Mouse (Mus musculus): Measurements from ENCODE around the gene Rps21. TPM values are rescaled to one million over a fixed set of nuclear protein-coding genes. Genes with fewer than 3 reads are reported as not detected.
"Not testable (repeated sequence)": the region's sequence is repeated elsewhere in the genome, so short reads cannot be mapped to it uniquely, and the experiment has no call there.

The Rps21 gene
- total and polyA plus RNA-seq, 3 experiments = 380 to 1,054 (median 873) TPM

DNA sequence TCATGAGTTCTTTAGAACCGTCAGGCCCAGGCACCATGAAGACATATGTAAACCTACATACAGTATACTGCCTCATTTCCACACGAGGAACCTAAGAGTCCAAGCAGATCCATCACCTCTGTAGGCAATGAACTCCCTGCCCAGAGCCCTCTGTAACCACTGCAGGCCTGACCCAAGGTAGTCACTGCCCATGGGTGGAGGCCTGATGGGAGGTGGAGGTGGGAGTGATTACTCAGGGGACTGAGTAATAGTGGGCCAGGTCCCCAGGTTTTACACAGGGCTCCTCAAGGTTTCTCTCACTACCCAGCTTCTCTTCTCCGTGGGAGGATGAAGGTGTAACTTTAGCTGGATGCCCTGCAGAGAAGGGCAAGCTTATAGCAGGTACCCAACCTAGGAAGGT lies 28.0 kb upstream of the Rps21 start:
- no peak for DNase-seq

DNA sequence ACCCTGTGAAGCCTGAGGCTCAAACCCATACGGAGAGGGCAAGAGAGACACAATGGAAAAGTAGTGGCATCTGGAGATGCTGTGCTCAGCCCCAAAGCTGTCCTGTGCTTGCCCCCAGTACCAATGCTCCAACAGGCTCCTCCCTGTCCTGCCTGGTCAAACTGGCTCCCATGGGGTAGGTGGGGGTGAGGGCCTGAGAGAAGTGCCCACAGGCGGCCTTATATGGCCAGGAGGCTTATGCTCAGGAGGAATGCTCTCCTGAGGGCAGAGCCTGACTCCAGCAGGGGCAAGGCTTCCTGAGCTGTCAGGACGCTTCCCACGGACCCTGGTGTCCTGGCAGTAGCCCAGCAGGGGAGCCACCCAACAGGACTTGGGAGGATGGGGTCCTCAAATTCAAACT lies 26.7 kb upstream of the Rps21 start:
- no peak for DNase-seq

DNA sequence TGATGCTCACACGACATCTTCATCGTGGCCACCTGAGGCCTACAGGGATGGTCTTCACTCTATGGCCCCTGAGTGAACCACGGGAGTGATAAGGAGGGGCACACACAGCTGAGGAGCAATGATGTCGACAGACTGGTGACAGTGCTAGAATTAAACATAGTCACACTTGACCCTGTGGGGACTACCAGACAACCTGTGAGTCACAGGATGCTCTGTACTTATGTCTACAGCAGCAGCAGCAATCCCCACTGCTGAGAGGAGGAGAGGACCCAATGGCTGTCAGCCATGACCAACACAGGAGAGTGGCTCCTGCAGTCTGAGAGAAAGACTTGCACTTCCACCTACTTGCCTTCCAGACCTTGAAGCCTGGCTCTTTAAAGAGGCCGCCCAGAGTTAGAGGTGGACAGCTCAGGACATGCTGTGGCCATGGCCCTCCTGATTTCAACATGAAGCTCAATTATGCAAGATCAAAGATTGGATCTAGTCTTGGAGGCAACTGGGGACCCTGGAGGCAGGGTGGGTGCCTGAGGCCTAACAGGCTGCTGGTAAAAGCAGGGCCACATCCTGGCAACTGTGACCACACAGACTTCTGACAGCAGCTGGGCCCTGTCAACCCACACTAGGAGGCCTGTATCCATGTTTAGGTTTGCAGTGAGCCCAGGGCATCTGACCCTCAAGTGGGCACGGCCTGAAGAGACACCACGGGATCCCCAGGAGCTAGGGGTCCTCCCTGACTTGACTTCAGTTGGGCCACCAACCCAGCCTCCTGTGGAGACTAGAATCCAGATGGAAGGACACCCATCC lies 23.9 kb upstream of the Rps21 start:
- peak; percentile 51 for DNase-seq

DNA sequence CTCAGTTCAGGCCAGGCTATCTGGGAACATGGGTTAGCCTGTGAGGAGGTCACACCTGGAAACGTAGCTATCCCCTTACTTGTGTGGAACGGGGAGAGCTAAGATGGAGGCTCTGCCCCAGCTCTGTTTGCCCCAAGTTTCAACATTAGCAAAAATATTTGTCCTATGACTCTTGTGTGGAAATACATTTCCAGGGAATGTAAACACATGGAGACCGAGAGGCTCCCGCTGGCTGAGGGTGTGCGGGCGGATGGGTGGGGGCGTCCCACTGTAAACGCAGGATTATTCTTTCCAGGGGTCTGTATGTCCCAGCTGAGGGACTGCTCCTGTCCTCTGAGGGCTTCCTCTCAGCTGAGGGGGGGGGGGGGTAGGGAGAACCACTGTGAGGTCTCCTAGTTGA lies 22.8 kb upstream of the Rps21 start:
- DNase-seq = no peak

DNA sequence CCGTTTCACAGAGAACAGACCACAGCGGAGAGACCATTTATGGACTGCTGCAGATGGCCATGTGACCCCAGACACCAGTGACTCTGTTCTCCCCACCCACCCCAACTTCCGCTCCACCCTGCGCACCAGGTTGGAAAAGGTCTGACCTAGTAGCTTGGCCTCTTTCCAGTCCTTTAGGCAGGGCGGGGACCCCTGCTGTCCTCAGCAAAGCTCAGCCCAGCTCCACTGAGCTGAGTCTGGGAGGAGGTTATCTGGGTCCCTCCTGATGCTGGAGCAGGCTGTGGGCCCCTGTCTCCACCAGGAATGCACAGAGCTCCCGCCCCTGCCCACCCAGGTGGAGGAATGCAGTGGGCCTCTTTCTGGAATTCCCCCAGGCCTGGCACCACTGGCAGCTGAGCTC lies 22.2 kb upstream of the Rps21 start:
- no peak for DNase-seq

DNA sequence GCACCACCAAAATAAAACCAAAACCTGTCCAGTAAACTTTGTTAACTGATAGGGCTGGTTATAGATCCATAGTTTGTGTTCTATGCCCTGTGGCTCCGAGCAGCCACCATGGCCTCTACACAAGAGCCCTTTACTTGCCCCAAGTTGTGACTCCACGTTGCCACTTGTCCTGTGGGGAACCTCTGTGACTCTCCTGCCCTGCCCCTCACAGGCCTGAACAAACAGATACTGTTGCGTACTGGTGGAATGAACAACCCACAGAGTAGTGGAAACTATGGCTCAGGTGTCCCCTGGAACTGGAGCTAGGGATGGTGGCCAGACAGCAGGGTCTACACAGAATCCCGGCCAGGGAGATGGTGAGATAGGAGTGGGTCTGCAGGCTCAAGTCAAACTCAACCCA lies 21.4 kb upstream of the Rps21 start:
- DNase-seq = no peak

DNA sequence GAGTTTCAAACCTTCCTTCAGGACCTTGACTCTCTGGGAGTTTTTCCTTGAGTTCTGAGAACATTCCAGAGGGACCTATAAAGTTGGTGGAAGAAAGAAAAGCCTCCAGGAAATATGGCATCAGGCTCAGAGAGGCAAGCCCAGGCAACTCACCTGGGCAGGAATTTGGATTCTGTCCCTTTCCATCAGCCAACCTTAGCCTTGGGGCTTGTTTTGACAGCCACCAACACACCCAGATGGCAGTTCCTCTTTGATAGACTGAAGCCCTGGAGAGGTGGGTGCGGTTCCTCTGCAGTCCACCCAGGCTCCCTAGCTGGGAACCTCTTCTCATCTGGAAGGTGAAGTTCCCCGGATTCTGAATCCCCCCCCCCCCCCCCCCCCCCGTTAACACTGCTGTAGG lies 20.7 kb upstream of the Rps21 start:
- no peak for DNase-seq

DNA sequence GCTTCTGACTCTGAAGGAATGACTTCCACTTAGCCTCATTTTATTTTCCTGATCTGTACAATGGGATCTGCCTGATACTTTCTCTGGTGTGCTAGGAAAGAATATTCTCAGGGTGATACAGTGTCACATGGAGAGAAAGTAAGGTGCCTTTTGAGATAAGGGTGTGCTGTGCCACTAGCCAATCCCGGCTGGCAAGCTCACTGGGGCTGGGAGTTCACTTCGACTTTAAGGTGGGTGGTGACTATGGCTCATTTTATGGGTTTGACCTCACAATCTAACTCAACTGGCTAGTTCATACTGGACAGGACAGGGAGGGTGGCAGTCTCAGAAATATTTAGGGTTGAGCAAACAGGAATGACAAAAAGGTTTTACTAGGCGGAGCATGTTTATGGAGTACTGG lies 20.2 kb upstream of the Rps21 start:
- no peak for DNase-seq

DNA sequence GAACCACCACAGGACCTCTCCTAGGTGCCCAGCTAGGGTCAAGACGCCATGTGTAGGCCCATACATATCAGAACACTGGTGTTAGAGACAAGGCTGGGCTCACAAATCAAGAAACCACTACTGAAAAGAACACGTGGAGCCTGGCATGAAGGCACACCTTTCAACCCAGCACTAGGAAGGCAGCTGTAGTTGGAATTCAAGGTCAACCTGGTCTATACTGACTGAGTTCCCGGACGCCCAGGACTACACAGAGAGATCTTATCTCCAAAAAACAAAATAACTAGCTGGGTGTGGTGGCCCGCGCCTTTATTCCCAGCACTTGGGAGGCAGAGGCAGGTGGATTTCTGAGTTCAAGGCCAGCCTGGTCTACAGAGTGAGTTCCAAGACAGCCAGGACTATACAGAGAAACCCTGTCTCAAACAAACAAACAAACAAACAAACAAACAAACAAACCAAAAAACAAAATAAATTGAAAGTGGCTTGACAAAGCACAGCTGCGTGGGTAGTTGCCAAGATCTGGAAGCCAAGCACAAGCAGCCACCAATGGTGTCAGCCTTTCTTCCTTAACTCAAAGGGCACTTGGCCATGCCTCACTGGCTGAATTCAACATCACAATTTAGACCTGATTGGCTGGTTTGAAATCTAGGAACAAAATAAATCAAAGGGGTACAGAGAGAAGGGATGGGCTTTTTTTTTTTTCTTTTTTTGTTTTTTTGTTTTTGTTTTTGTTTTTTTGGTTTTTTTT lies 19.4 kb upstream of the Rps21 start:
- DNase-seq = no peak

DNA sequence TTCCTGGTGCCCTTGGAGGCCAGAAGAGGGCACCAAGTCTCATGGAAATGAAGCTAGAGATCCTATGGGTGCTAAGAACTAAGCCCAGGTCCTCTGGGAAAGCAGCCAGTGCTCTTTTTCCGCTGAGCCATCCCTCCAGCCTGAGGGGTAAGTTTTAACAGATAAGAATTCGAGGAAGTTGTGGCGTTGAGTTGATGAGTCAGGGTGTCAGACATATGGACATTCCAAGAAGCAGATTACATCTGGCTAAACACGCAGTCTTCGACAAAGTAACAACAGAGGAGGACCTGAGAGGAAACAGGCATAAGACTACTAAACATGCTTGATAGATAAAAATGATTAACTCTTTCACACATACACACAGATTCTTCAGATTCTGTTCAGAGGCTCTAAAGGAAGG lies 18.6 kb upstream of the Rps21 start:
- DNase-seq = no peak

DNA sequence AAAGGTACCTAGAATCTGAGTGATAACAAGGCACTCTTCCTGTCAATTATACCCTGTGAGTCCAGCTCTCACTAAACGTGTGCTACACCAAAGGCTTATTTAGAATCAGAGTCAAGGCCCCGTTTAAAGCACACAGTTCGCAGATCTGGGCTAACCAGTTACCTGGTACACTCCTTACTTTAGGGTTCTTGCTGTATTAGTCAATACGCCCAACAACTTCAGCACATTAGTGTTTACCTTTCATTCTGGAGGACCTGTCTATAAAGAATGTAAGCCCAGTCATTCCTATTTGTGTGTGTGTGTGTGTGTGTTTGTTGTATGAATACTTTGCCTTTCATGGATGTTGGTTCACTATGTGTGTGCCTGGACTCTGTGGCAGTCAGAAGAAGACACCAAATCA lies 14.1 kb upstream of the Rps21 start:
- no peak for DNase-seq

DNA sequence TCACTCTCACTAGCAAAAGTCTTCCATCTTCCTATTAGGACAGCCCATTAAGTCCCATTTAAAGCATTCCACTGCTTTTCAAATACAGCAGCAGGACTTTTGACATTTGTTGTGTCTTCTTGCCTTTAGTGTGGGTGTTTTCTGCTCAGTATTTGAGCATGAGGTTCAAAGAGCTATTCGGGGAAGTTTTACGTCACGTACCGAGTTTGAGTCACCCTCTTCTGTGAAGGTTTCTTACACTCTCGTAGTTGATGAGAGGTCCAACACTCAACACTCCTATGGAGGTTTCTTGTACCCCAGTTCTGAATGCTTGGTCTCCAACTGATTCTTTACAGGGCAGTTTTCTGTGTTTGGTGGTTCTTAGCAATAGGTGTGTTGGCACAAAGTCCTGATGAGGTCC lies 9.3 kb upstream of the Rps21 start:
- DNase-seq = no peak

DNA sequence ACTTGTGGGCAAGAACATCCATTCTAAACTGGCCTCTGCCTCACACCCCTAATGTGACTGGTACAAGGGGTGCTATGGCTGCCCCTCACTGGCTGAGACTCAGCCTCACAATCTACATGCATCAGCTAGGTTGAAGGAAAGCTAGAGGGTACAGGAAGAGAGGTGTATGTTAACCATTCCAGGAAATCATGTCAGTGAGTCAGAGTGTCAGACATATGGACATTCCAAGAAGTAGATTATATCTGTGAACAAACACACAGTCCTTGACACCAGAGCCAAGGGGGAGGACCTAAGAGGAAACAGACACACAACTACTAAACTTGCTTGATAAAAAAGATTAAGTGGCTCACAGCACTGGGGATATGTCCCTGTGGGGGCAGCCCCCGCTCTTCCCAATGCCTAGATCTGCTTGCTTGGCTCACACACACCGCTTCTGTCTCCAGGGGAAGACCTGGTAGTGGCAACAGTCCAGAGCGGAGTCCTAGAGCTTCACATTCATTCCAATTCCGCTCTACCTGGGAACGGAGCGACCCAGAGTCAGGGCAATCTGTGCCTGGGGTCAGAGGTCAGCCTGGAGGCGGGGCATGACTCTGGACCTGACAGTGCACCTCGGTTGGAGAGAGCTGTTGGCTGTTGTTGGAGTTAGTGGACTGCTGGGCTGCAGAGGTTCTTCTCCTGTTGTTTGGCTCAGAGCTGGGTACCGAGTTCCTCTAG lies 8.1 kb upstream of the Rps21 start:
- DNase-seq = no peak

DNA sequence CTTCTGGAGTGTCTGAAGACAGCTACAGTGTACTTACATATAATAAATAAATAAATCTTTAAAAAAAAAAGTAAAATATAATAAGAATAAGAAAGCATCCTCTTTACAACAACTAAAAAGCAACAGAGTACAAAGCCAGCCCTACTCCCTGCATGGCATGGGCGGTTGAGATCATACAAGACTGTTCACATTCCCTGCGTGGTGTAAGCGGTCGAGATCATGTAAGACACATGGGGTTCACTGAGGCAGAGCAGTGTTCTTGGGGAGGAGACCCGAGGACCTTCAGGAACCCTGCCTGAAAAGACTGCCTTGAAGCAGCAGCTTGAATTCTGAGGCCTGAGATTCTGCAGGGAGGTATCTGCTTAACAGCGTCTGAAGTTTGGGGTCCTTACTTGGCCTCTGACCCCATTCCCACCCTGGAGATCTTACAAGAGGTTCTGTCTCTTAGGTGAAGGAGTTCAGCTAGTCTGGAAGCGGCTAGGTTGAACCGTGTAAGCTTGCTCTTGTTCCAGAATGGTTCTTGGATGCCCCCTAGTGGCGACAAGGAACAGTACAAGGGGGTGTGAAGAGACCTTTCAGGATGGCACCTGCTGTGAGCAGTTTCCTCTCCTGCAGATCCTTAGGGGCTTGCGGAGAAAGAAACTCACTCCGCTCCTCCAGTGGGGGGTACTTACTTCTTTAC lies 6.1 kb upstream of the Rps21 start:
- peak; percentile 84 for DNase-seq

DNA sequence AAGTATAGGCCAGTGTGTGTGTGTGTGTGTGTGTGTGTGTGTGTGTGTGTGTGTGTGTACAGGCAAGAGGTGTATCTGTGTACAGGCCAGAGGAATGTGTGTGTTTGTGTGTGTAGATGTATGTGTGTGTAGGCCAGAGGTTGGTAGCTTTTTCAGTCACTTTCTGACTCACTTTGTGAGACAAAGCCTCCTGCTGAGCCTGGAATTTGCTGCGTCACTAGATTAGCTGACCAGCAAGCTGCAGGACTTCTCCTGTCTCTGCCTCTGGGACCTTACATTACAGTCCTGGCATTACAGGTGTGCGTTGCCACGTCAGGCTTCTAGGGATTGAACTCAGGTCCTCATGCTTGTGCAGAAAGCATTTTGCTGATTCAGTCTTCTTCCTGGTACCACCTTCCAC lies 5.3 kb upstream of the Rps21 start:
- no peak for DNase-seq

DNA sequence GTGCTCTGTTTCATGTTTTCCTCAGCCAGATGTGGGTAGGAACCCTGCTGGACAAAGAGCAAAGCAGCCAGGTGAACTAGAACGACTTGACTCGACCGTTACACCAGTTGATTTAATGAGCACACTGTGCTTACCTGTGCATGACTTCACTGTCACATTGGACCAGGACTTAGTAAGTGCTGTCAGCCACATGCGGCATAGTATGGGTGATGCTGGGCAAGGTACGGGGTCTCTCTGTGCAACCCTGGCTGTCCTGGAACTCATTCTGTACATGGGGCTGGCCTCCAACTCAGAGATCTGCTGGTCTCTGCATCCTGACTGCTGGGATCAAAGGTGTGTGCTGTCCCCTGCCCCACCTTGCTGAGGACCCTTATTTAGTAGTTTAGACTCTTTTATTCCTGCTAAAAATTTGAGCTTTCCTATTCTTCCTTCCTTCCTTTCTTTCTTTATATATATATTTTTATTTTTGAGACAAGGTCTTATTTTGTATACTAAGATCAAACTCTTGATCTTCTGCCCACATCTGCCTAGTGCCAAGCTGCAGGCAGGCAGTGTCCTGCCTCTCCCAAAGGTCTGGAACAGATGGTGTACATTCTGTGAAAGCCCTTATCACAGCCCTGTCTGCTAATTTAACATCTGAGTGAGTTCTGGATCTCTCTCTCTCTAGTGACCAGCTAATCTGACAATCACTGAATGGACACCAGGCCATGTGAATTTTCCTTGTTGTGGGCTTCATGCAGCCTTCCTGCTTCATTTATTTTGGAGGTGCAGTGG lies 2.6 kb upstream of the Rps21 start:
- no peak for DNase-seq

DNA sequence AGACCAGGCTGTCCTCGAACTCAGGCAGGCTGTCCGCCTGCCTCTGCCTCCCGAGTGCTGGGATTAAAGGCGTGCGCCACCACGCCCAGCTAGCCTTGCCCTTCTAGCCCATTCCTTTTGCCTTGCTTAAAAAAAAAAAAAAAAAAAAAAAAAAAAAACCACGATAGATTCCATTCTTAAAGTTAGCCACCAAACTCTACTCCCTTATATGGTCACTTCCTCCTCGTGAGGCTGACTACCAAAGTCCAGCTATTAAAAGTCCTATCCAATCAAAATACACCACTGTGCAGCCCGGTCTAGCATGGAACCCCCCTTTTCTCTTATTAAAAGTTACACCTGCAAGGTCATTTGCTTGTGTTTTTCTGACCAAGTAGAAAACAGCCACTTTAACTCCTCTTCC lies 1.5 kb upstream of the Rps21 start:
- DNase-seq = no peak

DNA sequence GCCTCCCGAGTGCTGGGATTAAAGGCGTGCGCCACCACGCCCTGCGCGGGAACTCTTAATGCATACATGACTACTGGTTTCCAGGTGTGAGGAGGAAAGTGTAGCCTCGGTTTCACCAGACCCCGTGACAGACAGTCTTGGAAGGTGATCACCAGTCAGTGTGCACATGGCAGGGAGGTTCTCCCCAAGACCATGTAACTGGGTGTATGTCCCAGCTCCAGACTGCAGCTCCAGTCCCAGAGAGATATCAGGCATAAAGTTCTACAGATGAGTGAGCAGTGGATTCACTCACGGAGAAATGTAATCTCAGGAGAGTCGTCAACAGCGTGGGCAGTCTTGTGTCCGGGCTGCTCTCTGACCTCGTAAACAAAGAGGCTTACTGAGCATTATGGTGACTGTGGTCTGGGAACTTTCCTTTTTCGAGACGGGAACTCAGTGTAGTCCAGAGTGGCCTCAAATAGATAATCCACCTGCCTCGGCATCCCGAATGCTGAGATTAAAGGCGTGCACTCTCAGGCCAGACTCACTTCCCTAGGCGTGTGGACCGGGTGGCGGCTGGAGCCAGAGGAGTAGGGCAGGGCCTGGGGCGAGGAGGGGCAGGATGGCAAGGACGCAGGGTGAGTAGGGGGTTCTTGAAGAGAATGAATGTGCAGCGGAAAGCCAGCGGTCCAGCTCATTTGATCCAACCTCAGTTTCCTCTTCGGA lies 729 bp upstream of the Rps21 start:
- DNase-seq = no peak

DNA sequence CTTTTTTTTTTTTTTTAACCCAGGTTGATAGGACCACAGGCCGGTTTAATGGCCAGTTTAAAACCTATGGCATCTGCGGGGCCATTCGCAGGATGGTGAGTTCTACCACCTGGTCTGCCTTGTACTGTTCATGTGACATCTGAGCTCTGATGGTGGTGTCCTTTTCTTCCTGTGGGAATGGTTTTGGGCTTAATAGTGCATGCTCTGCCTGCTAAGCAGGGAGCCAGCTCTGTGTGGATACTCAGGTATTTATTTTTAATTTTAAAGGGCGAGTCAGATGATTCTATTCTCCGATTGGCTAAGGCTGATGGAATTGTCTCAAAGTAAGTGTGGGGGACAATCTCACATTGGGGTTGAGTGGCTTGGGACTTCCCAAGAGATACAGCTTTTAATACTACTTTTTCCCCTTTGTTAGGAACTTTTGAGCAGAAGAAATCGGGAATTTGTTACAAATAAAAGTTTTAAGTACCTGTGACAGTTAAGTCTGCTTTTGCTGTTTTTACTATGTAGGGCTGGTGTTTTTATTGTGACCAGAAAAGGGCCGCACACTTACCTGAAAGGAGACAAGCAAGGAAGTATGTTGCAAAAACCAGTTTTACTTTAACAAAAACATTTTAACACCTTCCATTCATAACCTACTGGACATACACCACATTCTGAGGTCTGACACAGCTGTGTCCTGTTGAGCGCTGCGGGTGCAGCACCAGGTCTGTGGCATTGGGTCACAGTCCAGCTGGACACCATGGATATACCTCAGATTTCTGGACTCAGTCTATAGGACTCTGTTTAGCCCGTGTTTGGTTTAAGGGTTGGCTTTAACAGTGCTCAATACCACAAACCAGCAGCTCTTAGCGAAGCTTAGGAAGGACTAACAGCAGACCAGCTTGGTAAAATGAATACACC lies 1.0 kb downstream of the Rps21 start:
- DNase-seq = no peak

DNA sequence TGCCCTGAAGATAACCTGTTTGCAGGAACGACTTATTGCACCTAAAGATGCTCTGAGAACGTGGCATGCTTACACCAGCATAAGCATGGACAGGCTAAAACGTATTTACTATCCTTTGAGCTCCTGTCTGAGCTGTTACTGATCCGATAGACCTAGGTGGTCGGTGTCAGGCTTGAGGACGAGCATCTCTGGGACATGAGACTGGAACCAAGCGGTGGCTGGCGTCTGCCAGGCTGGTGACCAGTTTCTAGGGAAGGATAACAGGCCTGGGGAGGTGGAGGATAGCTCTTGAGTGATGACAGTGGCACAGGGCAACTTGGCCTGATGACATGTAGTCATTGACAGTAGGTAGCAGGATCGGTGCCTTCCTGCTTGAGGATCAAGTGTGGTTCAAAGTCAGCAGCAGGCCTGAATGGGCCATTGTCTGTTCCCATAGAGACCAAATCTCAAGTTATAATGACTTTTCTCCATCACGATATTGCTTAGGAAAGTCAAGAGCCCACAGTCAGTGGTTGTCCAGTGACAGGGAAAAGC lies 1.8 kb downstream of the Rps21 start:
- not testable (repeated sequence) for DNase-seq
